10 mouse cellular contexts compared by ENCODE assay signal in genomic region chr11:118133752-118134169, GRCm38 (mm10). TPM values are rescaled to one million over a fixed set of nuclear protein-coding genes. Genes with fewer than 3 reads are reported as not detected.
A peak's percentile ranks its signal among the peaks of the same experiment; 100 is the strongest.
DNase-seq lines count a peak whose midpoint lies in the region; ATAC-seq lines count a peak whose summit lies in the region.
"Had no signal": no experiment of that assay in that cellular context is flagged by ENCODE, and none has a peak within 500 bp of the region (broad histone marks: within the 10 kb centered on the region; RNA-seq: fewer than 3 reads in every experiment).

No protein-coding gene starts in this region.

- H3K27ac ChIP-seq in hindbrain, embryonic 14.5 days, result peak overlapping the region; percentile 52
- H3K27ac ChIP-seq in liver, embryonic 13.5 days, result no peak overlapping the region

- H3K9ac ChIP-seq in hindbrain, embryonic 14.5 days, result no peak overlapping the region
- H3K9ac ChIP-seq in liver, embryonic 13.5 days, result no peak overlapping the region

- peaks cover 10% of the 10 kb centered on the region for H3K4me1 ChIP-seq in hindbrain, embryonic 14.5 days (replicated peaks; ENCODE audit: control insufficient read depth, insufficient read depth, low read length)
- H3K4me1 ChIP-seq in liver, embryonic 13.5 days (replicated peaks), result peaks cover 13% of the 10 kb centered on the region

- DNase-seq in layer of hippocampus, adult 11-12 months (ENCODE audit: low spot score), result peak; percentile 13
- DNase-seq in layer of hippocampus, adult 18-20 months (ENCODE audit: low spot score in 2 of 2), result no peak
- peak; percentile 86 for DNase-seq in brain, adult 2 months (ENCODE audit: low read depth, low spot score)
- no peak for DNase-seq in hindbrain, embryonic 14.5 days (ENCODE audit: low spot score)
- no peak for DNase-seq in liver, embryonic 13.5 days
- DNase-seq in yolk sac, embryonic 10.5 days (ENCODE audit: low spot score), result peak; percentile 59
- DNase-seq in ovary, postnatal 10 days (ENCODE audit: low spot score), result no peak

- H3K4me2 ChIP-seq in hindbrain, embryonic 14.5 days (replicated peaks), result no peak overlapping the region
- H3K4me2 ChIP-seq in liver, embryonic 13.5 days, result no peak overlapping the region

- H3K4me3 ChIP-seq in hindbrain, embryonic 14.5 days (replicated peaks; ENCODE audit: low read length), result no peak overlapping the region
- H3K4me3 ChIP-seq in liver, embryonic 13.5 days (replicated peaks), result no peak overlapping the region
- H3K4me3 ChIP-seq: myocyte had no signal

- H3K27me3 ChIP-seq in hindbrain, embryonic 14.5 days (ENCODE audit: control insufficient read depth, insufficient read depth, low read length), result no peaks in the 10 kb centered on the region
- H3K27me3 ChIP-seq in liver, embryonic 13.5 days, result no peaks in the 10 kb centered on the region

- no peaks in the 10 kb centered on the region for H3K36me3 ChIP-seq in hindbrain, embryonic 14.5 days (replicated peaks; ENCODE audit: control insufficient read depth, insufficient read depth)
- no peaks in the 10 kb centered on the region for H3K36me3 ChIP-seq in liver, embryonic 13.5 days
- H3K36me3 ChIP-seq: G1E had no signal

- H3K9me3 ChIP-seq in hindbrain, embryonic 14.5 days (ENCODE audit: control insufficient read depth, low read length), result no peaks in the 10 kb centered on the region
- no peaks in the 10 kb centered on the region for H3K9me3 ChIP-seq in liver, embryonic 13.5 days (replicated peaks)
- H3K9me3 ChIP-seq: G1E had no signal

- ATAC-seq in erythroid progenitor cell, adult 5-6 weeks (replicated peaks; ENCODE audit: low FRiP score, poor library complexity, severe bottlenecking), result peak; percentile 46; the same call in 1 of the 2 replicates
- ATAC-seq in hindbrain, embryonic 14.5 days (ENCODE audit: low FRiP score), result 0 out of 2 replicates have a peak, but pooled peaks have one; percentile 27
- peak; percentile 51 for ATAC-seq in liver, embryonic 13.5 days (ENCODE audit: low read depth)

- WGBS in hindbrain, embryonic 14.5 days, result 41% methylated on average over 4 of the region's 4 CpGs
- WGBS in liver, embryonic 13.5 days (ENCODE audit: insufficient replicate concordance), result 37% methylated on average over 4 of the region's 4 CpGs

RNA-seq across cellular contexts. Expression of gene Dnah17, which starts 3.3 kb away (rescaled TPM):
- total RNA-seq in layer of hippocampus, adult 18-20 months (2021), result under 1 TPM in 1 of 2 experiments, not detected in 1; 0.02 TPM
- not detected in 2 replicates for total RNA-seq in erythroid progenitor cell, adult 5-6 weeks (2015; ENCODE audit: low replicate concordance)
- total RNA-seq in erythroid progenitor cell, adult 5-6 weeks (2017; ENCODE audit: low replicate concordance), result not detected in 2 replicates
- polyA plus RNA-seq in hindbrain, embryonic 14.5 days (2014; fragmentation: Nextera tagmentation; extraction: Ambion mirVana), result 0.15 and 0.21 TPM in 2 replicates
- 0.07 and 0.10 TPM in 2 replicates for polyA plus RNA-seq in liver, embryonic 13.5 days (2015; fragmentation: Nextera tagmentation; extraction: Ambion mirVana)
- polyA plus RNA-seq: G1E had no signal

Comparison
In these comparisons a context has a peak if more than half of its experiments do, and no peak if none do; other contexts are left out.
1. DNase-seq: peak in layer of hippocampus, adult 11-12 months (single experiment), brain, adult 2 months (single experiment) and yolk sac, embryonic 10.5 days (single experiment); none in layer of hippocampus, adult 18-20 months (0 of 2), hindbrain, embryonic 14.5 days (single experiment), liver, embryonic 13.5 days (single experiment) and ovary, postnatal 10 days (single experiment).
2. Peak in every context shown above with its lines, with median percentiles within 50 percentile points of each other: ATAC-seq.